Mouse (Mus musculus) heart, embryonic 14.5 days (tissue): Measurements from ENCODE around the gene Etnk1. TPM values are rescaled to one million over a fixed set of nuclear protein-coding genes. Genes with fewer than 3 reads are reported as not detected.

Experiments
- ATAC-seq: fragments of 200-750 bp; cut with Nextera tagmentation; 2 replicates; pipeline ENCODE4 v1.8.0; 2017; ENCODE audit warnings: low read depth, moderate TSS enrichment; ENCODE audit not compliant: insufficient number of reproducible peaks, insufficient read depth, low FRiP score
- H3K27ac ChIP-seq, 2 experiments: fragments of 200-500 bp in 1 of 2; fragments of 300-500 bp in 1 of 2; sonication (generic) in 1 of 2; replicated peaks in 1 of 2; 2 replicates each; pipeline ENCODE4 v1.5.1; 2012 to 2014; ENCODE audit warnings: low read depth in 2 of 2, low read length in 2 of 2, control low read depth in 1 of 2, mild to moderate bottlenecking in 1 of 2, mixed read lengths in 1 of 2; ENCODE audit not compliant: control insufficient read depth in 1 of 2, insufficient read depth in 1 of 2
- H3K27me3 ChIP-seq: fragments of 300-500 bp; sonication (generic); 2 replicates; pipeline ENCODE4 v1.6.1; 2014; ENCODE audit warnings: mild to moderate bottlenecking, low read length, control low read depth; ENCODE audit not compliant: control insufficient read depth, insufficient read depth
- H3K36me3 ChIP-seq: fragments of 300-500 bp; sonication (generic); 2 replicates; pipeline ENCODE4 v1.6.1; 2014; ENCODE audit warnings: mild to moderate bottlenecking, control low read depth, low read length, mixed read lengths; ENCODE audit not compliant: control insufficient read depth, insufficient read depth
- H3K4me1 ChIP-seq, 2 experiments: fragments of 200-500 bp in 1 of 2; fragments of 300-500 bp in 1 of 2; sonication (generic) in 1 of 2; 2 replicates each; pipeline ENCODE4 v1.6.1; 2012 to 2014; ENCODE audit warnings: low read length in 2 of 2, control low read depth in 1 of 2, mixed read lengths in 1 of 2; ENCODE audit not compliant: control insufficient read depth in 2 of 2, insufficient read depth in 2 of 2
- H3K4me2 ChIP-seq: fragments of 300-500 bp; sonication (generic); 2 replicates; pipeline ENCODE4 v1.6.1; 2014; ENCODE audit warnings: mild to moderate bottlenecking, low read length
- H3K4me3 ChIP-seq, 2 experiments: fragments of 200-500 bp in 1 of 2; fragments of 300-500 bp in 1 of 2; sonication (generic) in 1 of 2; 2 replicates each; pipeline ENCODE4 v1.5.1; 2012 to 2014; ENCODE audit warnings: low read length in 2 of 2, mild to moderate bottlenecking in 2 of 2, control low read depth in 1 of 2, low read depth in 1 of 2, moderate library complexity in 1 of 2; ENCODE audit not compliant: control insufficient read depth in 1 of 2, insufficient read depth in 1 of 2
- H3K9ac ChIP-seq: fragments of 300-500 bp; sonication (generic); 2 replicates; pipeline ENCODE4 v1.6.1; 2014; ENCODE audit warnings: mild to moderate bottlenecking, low read length
- H3K9me3 ChIP-seq: fragments of 300-500 bp; sonication (generic); 2 replicates; pipeline ENCODE4 v1.6.1; 2016; ENCODE audit warnings: low read length, control low read depth; ENCODE audit not compliant: control insufficient read depth
- WGBS: fragments of 180-500 bp; shearing (Covaris S2); extraction: QIAGEN DNeasy Blood & Tissue Kit; methylation state at CpG from one replicate; pipeline ENCODE4 v1.1.7; 2014; 5-methylcytosine and 5-hydroxymethylcytosine counted together
- polyA plus RNA-seq: library from polyadenylated mRNA; unstranded; fragments of >200 nt; fragmentation: Nextera tagmentation; extraction: Ambion mirVana; gene quantifications from 2 replicates; pipeline ENCODE4 v1.2.1, GENCODE M21; 2014

Gene Etnk1
- polyA plus RNA-seq: 18.9 and 19.4 TPM in 2 replicates

GRCm38 (mm10) chr6:143166452-143167357 is at the start of gene Etnk1:
Etnk1 (plus strand) TSS chr6:143167221.
- H3K9ac ChIP-seq: peak within 1 kb of the TSS; percentile 91
- H3K27me3 ChIP-seq: no peaks in the 10 kb centered on the region
- no peaks in the 10 kb centered on the region for H3K9me3 ChIP-seq
- H3K36me3 ChIP-seq: peaks cover 7% of the 10 kb centered on the region; the same call in 1 of the 2 replicates
- H3K4me1 ChIP-seq: peaks cover 0 to 13% of the 10 kb centered on the region in 2 experiments; a peak in 2 of 4 replicates
- H3K27ac ChIP-seq: peak within 1 kb of the TSS; percentile 78 to 85
- peak within 1 kb of the TSS; percentile 89 for H3K4me2 ChIP-seq
- ATAC-seq: peak; percentile 96
- peak within 1 kb of the TSS; percentile 74 to 95 for H3K4me3 ChIP-seq
- WGBS: 1% methylated on average over 80 of the region's 81 CpGs

- Histone ChIP-seq H3K9me3 (peaks cover 8% of the 10 kb centered on the region), H3K27ac (no peak overlapping the region), H3K4me1 (peaks cover 6 to 7% of the 10 kb centered on the region in 2 experiments; a peak in 3 of 4 replicates), H3K36me3 (no peaks in the 10 kb centered on the region), H3K27me3 (no peaks in the 10 kb centered on the region), H3K4me3 (no peak overlapping the region), H3K4me2 (no peak overlapping the region), H3K9ac (no peak overlapping the region)
- no peak for ATAC-seq
- WGBS: 87% methylated on average over 6 of the region's 6 CpGs
Observed at GRCm38 (mm10) chr6:143119325-143119724, 47.7 kb upstream of the Etnk1 start.

- Histone ChIP-seq H3K27ac (no peak overlapping the region), H3K9me3 (peaks cover 16% of the 10 kb centered on the region; the same call in 1 of the 2 replicates), H3K4me2 (no peak overlapping the region), H3K9ac (no peak overlapping the region), H3K4me1 (no peaks in the 10 kb centered on the region), H3K27me3 (no peaks in the 10 kb centered on the region), H3K36me3 (no peaks in the 10 kb centered on the region), H3K4me3 (no peak overlapping the region)
- ATAC-seq: no peak
Observed at GRCm38 (mm10) chr6:143125721-143126120, 41.3 kb upstream of the Etnk1 start.

GRCm38 (mm10) chr6:143129466-143129865 is 37.6 kb upstream of the Etnk1 start:
- 89% methylated on average over 7 of the region's 7 CpGs for WGBS
- Histone ChIP-seq H3K9ac (no peak overlapping the region), H3K4me1 (no peaks in the 10 kb centered on the region), H3K4me2 (no peak overlapping the region), H3K27me3 (no peaks in the 10 kb centered on the region), H3K36me3 (no peaks in the 10 kb centered on the region), H3K4me3 (no peak overlapping the region), H3K9me3 (peaks cover 15% of the 10 kb centered on the region; the same call in 1 of the 2 replicates), H3K27ac (no peak overlapping the region)
- no peak for ATAC-seq

- H3K36me3 ChIP-seq: no peaks in the 10 kb centered on the region
- ATAC-seq: no peak
- no peak overlapping the region for H3K4me2 ChIP-seq
- H3K4me1 ChIP-seq: no peaks in the 10 kb centered on the region
- WGBS: 64% methylated on average over 3 of the region's 3 CpGs
- no peaks in the 10 kb centered on the region for H3K27me3 ChIP-seq
- no peak overlapping the region for H3K27ac ChIP-seq
- H3K9ac ChIP-seq: no peak overlapping the region
- peaks cover 15% of the 10 kb centered on the region; the same call in 1 of the 2 replicates for H3K9me3 ChIP-seq
- no peak overlapping the region for H3K4me3 ChIP-seq
Observed at GRCm38 (mm10) chr6:143129952-143130351, 37.1 kb upstream of the Etnk1 start.

GRCm38 (mm10) chr6:143130411-143130810 is 36.6 kb upstream of the Etnk1 start:
- Histone ChIP-seq H3K9ac (no peak overlapping the region), H3K4me2 (no peak overlapping the region), H3K4me1 (no peaks in the 10 kb centered on the region), H3K9me3 (peaks cover 15% of the 10 kb centered on the region; the same call in 1 of the 2 replicates), H3K27me3 (no peaks in the 10 kb centered on the region), H3K27ac (no peak overlapping the region), H3K4me3 (no peak overlapping the region), H3K36me3 (no peaks in the 10 kb centered on the region)
- ATAC-seq: no peak
- WGBS: 71% methylated on average over 4 of the region's 4 CpGs

GRCm38 (mm10) chr6:143131895-143132652 is 34.9 kb upstream of the Etnk1 start:
- WGBS: 71% methylated on average over 6 of the region's 6 CpGs
- H3K4me2 ChIP-seq: no peak overlapping the region
- H3K27me3 ChIP-seq: no peaks in the 10 kb centered on the region
- no peak for ATAC-seq
- H3K36me3 ChIP-seq: no peaks in the 10 kb centered on the region
- no peaks in the 10 kb centered on the region for H3K4me1 ChIP-seq
- H3K4me3 ChIP-seq: no peak overlapping the region
- H3K27ac ChIP-seq: no peak overlapping the region
- H3K9me3 ChIP-seq: peaks cover 15% of the 10 kb centered on the region; the same call in 1 of the 2 replicates
- no peak overlapping the region for H3K9ac ChIP-seq
